Mouse (Mus musculus) megakaryocyte-erythroid progenitor cell, adult 5-6 weeks (primary cell): ENCODE measurements around the gene Ltb4r1. TPM values are rescaled to one million over a fixed set of nuclear protein-coding genes. Genes with fewer than 3 reads are reported as not detected.

Experiments used
- ATAC-seq: replicated peaks from 2 replicates; pipeline ENCODE4 v1.8.0; 2016; ENCODE audit warnings: mild to moderate bottlenecking, inconsistent platforms; ENCODE audit not compliant: severe bottlenecking, poor library complexity, low FRiP score, low TSS enrichment
- total RNA-seq, 2 experiments: library from RNA; stranded (forward) in 1 of 2; stranded (reverse) in 1 of 2; fragments of 200-1000, 215-1000 nt in 1 of 2; fragments of >200 nt in 1 of 2; fragmentation: Nextera tagmentation in 1 of 2; gene quantifications; 2 replicates each; pipeline ENCODE4 v1.2.3; 2014 to 2017

Gene Ltb4r1
- total RNA-seq, 2 experiments from 2014 or later = 0.50 to 3.1 TPM

- no peak for ATAC-seq
Observed at GRCm38 (mm10) chr14:55782361-55782960, 16.7 kb downstream of the Ltb4r1 start.

- ATAC-seq = no peak
Observed at GRCm38 (mm10) chr14:55783171-55783957, 17.6 kb downstream of the Ltb4r1 start.

- ATAC-seq = no peak
Observed at GRCm38 (mm10) chr14:55783958-55784235, 18.1 kb downstream of the Ltb4r1 start, which contains the start of gene Adcy4. Gene Adcy4 (minus strand): TSS chr14:55784095.

- no peak for ATAC-seq
Observed at GRCm38 (mm10) chr14:55785195-55785594, 19.4 kb downstream of the Ltb4r1 start.

- peak; percentile 11; the same call in 1 of the 2 replicates for ATAC-seq
Observed at GRCm38 (mm10) chr14:55787731-55788130, 22.0 kb downstream of the Ltb4r1 start.

- peak; percentile 83 for ATAC-seq
Observed at GRCm38 (mm10) chr14:55788256-55789050, 22.7 kb downstream of the Ltb4r1 start, which contains the start of gene Ripk3. Gene Ripk3 (minus strand): TSS chr14:55788865.

GRCm38 (mm10) chr14:55793461-55793860 is 27.7 kb downstream of the Ltb4r1 start:
- no peak for ATAC-seq

GRCm38 (mm10) chr14:55793946-55794345 is 28.2 kb downstream of the Ltb4r1 start:
- ATAC-seq = no peak

GRCm38 (mm10) chr14:55795380-55796163 is 29.8 kb downstream of the Ltb4r1 start:
- peak; percentile 41; the same call in 1 of the 2 replicates for ATAC-seq

- ATAC-seq = no peak
Observed at GRCm38 (mm10) chr14:55814885-55815284, 49.1 kb downstream of the Ltb4r1 start.

- ATAC-seq = no peak
Observed at GRCm38 (mm10) chr14:55815310-55815751, 49.6 kb downstream of the Ltb4r1 start.

Other genes starting within 250 kb of the Ltb4r1 start
Only the 30 nearest of the 34 such genes appear.
- gene Fitm1, start 190.3 kb upstream of the Ltb4r1 start, total RNA-seq (2014; fragmentation: Nextera tagmentation) = not detected in 2 replicates
- not detected in 2 replicates for gene Fitm1, start 190.3 kb upstream of the Ltb4r1 start, total RNA-seq (2017)
- gene Psme1, start 187.8 kb upstream of the Ltb4r1 start, total RNA-seq (2014; fragmentation: Nextera tagmentation) = 311 and 359 TPM in 2 replicates
- 249 and 300 TPM in 2 replicates for gene Psme1, start 187.8 kb upstream of the Ltb4r1 start, total RNA-seq (2017)
- 37.3 and 44.8 TPM in 2 replicates for gene Emc9, start 180.7 kb upstream of the Ltb4r1 start, total RNA-seq (2014; fragmentation: Nextera tagmentation)
- gene Emc9, start 180.7 kb upstream of the Ltb4r1 start, total RNA-seq (2017) = 22.7 and 26.7 TPM in 2 replicates
- gene Psme2, start 174.8 kb upstream of the Ltb4r1 start, total RNA-seq (2014; fragmentation: Nextera tagmentation) = 190 and 268 TPM in 2 replicates
- gene Psme2, start 174.8 kb upstream of the Ltb4r1 start, total RNA-seq (2017) = 208 and 351 TPM in 2 replicates
- gene Rnf31, start 174.3 kb upstream of the Ltb4r1 start, total RNA-seq (2014; fragmentation: Nextera tagmentation) = 35.8 and 47.0 TPM in 2 replicates
- gene Rnf31, start 174.3 kb upstream of the Ltb4r1 start, total RNA-seq (2017) = 23.8 and 46.4 TPM in 2 replicates
- 57.9 and 65.2 TPM in 2 replicates for gene Irf9, start 162.4 kb upstream of the Ltb4r1 start, total RNA-seq (2014; fragmentation: Nextera tagmentation)
- gene Irf9, start 162.4 kb upstream of the Ltb4r1 start, total RNA-seq (2017) = 41.6 and 41.7 TPM in 2 replicates
- gene Rec8, start 147.9 kb upstream of the Ltb4r1 start, total RNA-seq (2014; fragmentation: Nextera tagmentation) = 28.2 and 53.3 TPM in 2 replicates
- 16.0 and 27.6 TPM in 2 replicates for gene Rec8, start 147.9 kb upstream of the Ltb4r1 start, total RNA-seq (2017)
- 79.0 and 101 TPM in 2 replicates for gene Ipo4, start 130.0 kb upstream of the Ltb4r1 start, total RNA-seq (2014; fragmentation: Nextera tagmentation)
- gene Ipo4, start 130.0 kb upstream of the Ltb4r1 start, total RNA-seq (2017) = 21.2 and 26.9 TPM in 2 replicates
- 4.9 and 11.6 TPM in 2 replicates for gene Gm49378, start 128.1 kb upstream of the Ltb4r1 start, total RNA-seq (2014; fragmentation: Nextera tagmentation)
- gene Gm49378, start 128.1 kb upstream of the Ltb4r1 start, total RNA-seq (2017) = 3.5 and 3.7 TPM in 2 replicates
- gene Tm9sf1, start 122.2 kb upstream of the Ltb4r1 start, total RNA-seq (2014; fragmentation: Nextera tagmentation) = 43.8 and 52.6 TPM in 2 replicates
- 61.9 and 77.4 TPM in 2 replicates for gene Tm9sf1, start 122.2 kb upstream of the Ltb4r1 start, total RNA-seq (2017)
- 0.87 and 0.99 TPM in 2 replicates for gene Tssk4, start 115.8 kb upstream of the Ltb4r1 start, total RNA-seq (2014; fragmentation: Nextera tagmentation)
- gene Tssk4, start 115.8 kb upstream of the Ltb4r1 start, total RNA-seq (2017) = 0.69 TPM in 1 of 2 replicates, not detected in the other
- gene Mdp1, start 105.5 kb upstream of the Ltb4r1 start, total RNA-seq (2014; fragmentation: Nextera tagmentation) = 39.9 and 57.6 TPM in 2 replicates
- gene Mdp1, start 105.5 kb upstream of the Ltb4r1 start, total RNA-seq (2017) = 33.5 and 34.1 TPM in 2 replicates
- 20.2 and 31.1 TPM in 2 replicates for gene Gmpr2, start 94.0 kb upstream of the Ltb4r1 start, total RNA-seq (2014; fragmentation: Nextera tagmentation)
- 22.6 and 24.8 TPM in 2 replicates for gene Gmpr2, start 94.0 kb upstream of the Ltb4r1 start, total RNA-seq (2017)
- gene Nedd8, start 93.8 kb upstream of the Ltb4r1 start, total RNA-seq (2014; fragmentation: Nextera tagmentation) = 398 and 455 TPM in 2 replicates
- gene Nedd8, start 93.8 kb upstream of the Ltb4r1 start, total RNA-seq (2017) = 365 and 374 TPM in 2 replicates
- gene Tinf2, start 84.1 kb upstream of the Ltb4r1 start, total RNA-seq (2014; fragmentation: Nextera tagmentation) = 22.2 and 59.3 TPM in 2 replicates
- 22.8 and 24.0 TPM in 2 replicates for gene Tinf2, start 84.1 kb upstream of the Ltb4r1 start, total RNA-seq (2017)
- not detected in 2 replicates for gene Tgm1, start 52.0 kb upstream of the Ltb4r1 start, total RNA-seq (2014; fragmentation: Nextera tagmentation)
- 0.15 TPM in 1 of 2 replicates, not detected in the other for gene Tgm1, start 52.0 kb upstream of the Ltb4r1 start, total RNA-seq (2017)
- gene Rabggta, start 43.7 kb upstream of the Ltb4r1 start, total RNA-seq (2014; fragmentation: Nextera tagmentation) = 14.4 and 20.2 TPM in 2 replicates
- 7.7 and 12.6 TPM in 2 replicates for gene Rabggta, start 43.7 kb upstream of the Ltb4r1 start, total RNA-seq (2017)
- gene Dhrs1, start 20.3 kb upstream of the Ltb4r1 start, total RNA-seq (2014; fragmentation: Nextera tagmentation) = 21.5 and 31.0 TPM in 2 replicates
- gene Dhrs1, start 20.3 kb upstream of the Ltb4r1 start, total RNA-seq (2017) = 10.0 and 10.3 TPM in 2 replicates
- gene Nop9, start 20.3 kb upstream of the Ltb4r1 start, total RNA-seq (2014; fragmentation: Nextera tagmentation) = 35.8 and 52.0 TPM in 2 replicates
- gene Nop9, start 20.3 kb upstream of the Ltb4r1 start, total RNA-seq (2017) = 24.8 and 27.5 TPM in 2 replicates
- gene Cideb, start 7.5 kb upstream of the Ltb4r1 start, total RNA-seq (2014; fragmentation: Nextera tagmentation) = not detected in 2 replicates
- gene Cideb, start 7.5 kb upstream of the Ltb4r1 start, total RNA-seq (2017) = not detected in 2 replicates
- not detected in 2 replicates for gene Ltb4r2, start 4.5 kb upstream of the Ltb4r1 start, total RNA-seq (2014; fragmentation: Nextera tagmentation)
- gene Ltb4r2, start 4.5 kb upstream of the Ltb4r1 start, total RNA-seq (2017) = 0.38 and 1.7 TPM in 2 replicates
- gene Adcy4, start 18.1 kb downstream of the Ltb4r1 start, total RNA-seq (2014; fragmentation: Nextera tagmentation) = not detected in 2 replicates
- not detected in 2 replicates for gene Adcy4, start 18.1 kb downstream of the Ltb4r1 start, total RNA-seq (2017)
- gene Ripk3, start 22.9 kb downstream of the Ltb4r1 start, total RNA-seq (2014; fragmentation: Nextera tagmentation) = 55.7 and 87.0 TPM in 2 replicates
- 8.9 and 23.1 TPM in 2 replicates for gene Ripk3, start 22.9 kb downstream of the Ltb4r1 start, total RNA-seq (2017)
- not detected in 2 replicates for gene Nfatc4, start 57.2 kb downstream of the Ltb4r1 start, total RNA-seq (2014; fragmentation: Nextera tagmentation)
- not detected in 2 replicates for gene Nfatc4, start 57.2 kb downstream of the Ltb4r1 start, total RNA-seq (2017)
- 1.9 and 2.7 TPM in 2 replicates for gene Nynrin, start 88.0 kb downstream of the Ltb4r1 start, total RNA-seq (2014; fragmentation: Nextera tagmentation)
- gene Nynrin, start 88.0 kb downstream of the Ltb4r1 start, total RNA-seq (2017) = 1.2 and 2.0 TPM in 2 replicates
- gene Cbln3, start 118.4 kb downstream of the Ltb4r1 start, total RNA-seq (2014; fragmentation: Nextera tagmentation) = not detected in 2 replicates
- not detected in 2 replicates for gene Cbln3, start 118.4 kb downstream of the Ltb4r1 start, total RNA-seq (2017)
- gene Khnyn, start 119.0 kb downstream of the Ltb4r1 start, total RNA-seq (2014; fragmentation: Nextera tagmentation) = 10.9 and 12.1 TPM in 2 replicates
- gene Khnyn, start 119.0 kb downstream of the Ltb4r1 start, total RNA-seq (2017) = 8.7 and 16.3 TPM in 2 replicates
- 7.8 and 17.0 TPM in 2 replicates for gene Sdr39u1, start 134.3 kb downstream of the Ltb4r1 start, total RNA-seq (2014; fragmentation: Nextera tagmentation)
- gene Sdr39u1, start 134.3 kb downstream of the Ltb4r1 start, total RNA-seq (2017) = 3.9 and 6.7 TPM in 2 replicates
- gene Cma1, start 178.7 kb downstream of the Ltb4r1 start, total RNA-seq (2014; fragmentation: Nextera tagmentation) = 1.4 TPM in 1 of 2 replicates, not detected in the other
- gene Cma1, start 178.7 kb downstream of the Ltb4r1 start, total RNA-seq (2017) = 1.1 TPM in 1 of 2 replicates, not detected in the other
- not detected in 2 replicates for gene Cma2, start 185.0 kb downstream of the Ltb4r1 start, total RNA-seq (2014; fragmentation: Nextera tagmentation)
- not detected in 2 replicates for gene Cma2, start 185.0 kb downstream of the Ltb4r1 start, total RNA-seq (2017)